Mouse (Mus musculus) T-helper 1 cell (primary cell): ENCODE data around the gene Gm5622.
"Not testable (repeated sequence)": the region's sequence is repeated elsewhere in the genome, so short reads cannot be mapped to it uniquely, and the experiment has no call there.

Source experiments
- in situ Hi-C: fragments of 300-600 bp; cut with MboI, MseI; formaldehyde crosslinking; loops from one replicate; pipeline ENCODE4 v1.15.1; 2025; ENCODE audit warnings: high pct_unique_total_duplicates

Gene Gm5622

GRCm38 (mm10) chr14:51552490-51552889 is at the start of gene Gm5622:
Gene Gm5622 (plus strand): TSS chr14:51552790.
- in situ Hi-C loops = no loop called here

- in situ Hi-C loops = no loop called here
Measured at GRCm38 (mm10) chr14:51507416-51507815, 45.2 kb upstream of the Gm5622 start.

- in situ Hi-C loops = not testable (repeated sequence)
Measured at GRCm38 (mm10) chr14:51573963-51574362, 21.4 kb downstream of the Gm5622 start, which contains the start of gene Gm17175. Gene Gm17175 (minus strand): TSS chr14:51574063.

- in situ Hi-C loops = not testable (repeated sequence)
Measured at GRCm38 (mm10) chr14:51592039-51592438, 39.4 kb downstream of the Gm5622 start, which contains the start of gene Gm17174. Gene Gm17174 (minus strand): TSS chr14:51592139.

- in situ Hi-C loops = no loop called here
Measured at GRCm38 (mm10) chr14:51611210-51611609, 58.6 kb downstream of the Gm5622 start, which contains the start of gene Gm17078. Gene Gm17078 (minus strand): TSS chr14:51611310.

GRCm38 (mm10) chr14:51632426-51632825 is 79.8 kb downstream of the Gm5622 start:
- in situ Hi-C loops = not testable (repeated sequence)

GRCm38 (mm10) chr14:51635566-51635965 is 83.0 kb downstream of the Gm5622 start, which contains the start of gene Gm4181:
Gene Gm4181 (minus strand): TSS chr14:51635666.
- in situ Hi-C loops = not testable (repeated sequence)

- in situ Hi-C loops = no loop called here
Measured at GRCm38 (mm10) chr14:51677269-51677668, 124.7 kb downstream of the Gm5622 start.

GRCm38 (mm10) chr14:51695368-51695767 is 142.8 kb downstream of the Gm5622 start, which contains the start of gene Gm17079:
Gene Gm17079 (minus strand): TSS chr14:51695468.
- in situ Hi-C loops = not testable (repeated sequence)
